Mouse (Mus musculus): ENCODE data around the gene Dhx34. TPM values are rescaled to one million over a fixed set of nuclear protein-coding genes. Genes with fewer than 3 reads are reported as not detected.
"Not testable (repeated sequence)": the region's sequence is repeated elsewhere in the genome, so short reads cannot be mapped to it uniquely, and the experiment has no call there.

Gene Dhx34
- polyA plus RNA-seq (2014; fragmentation: Nextera tagmentation; extraction: Ambion mirVana) = 11.4 and 17.3 TPM in 2 replicates

GRCm38 (mm10) chr7:16221582-16222272 is at the start of gene Dhx34:
Dhx34 (minus strand) TSS chr7:16222037.
- under 1% methylated on average over 34 of the region's 34 CpGs for WGBS
- H3K9me3 ChIP-seq (ENCODE audit: control insufficient read depth, low read length) = no peaks in the 10 kb centered on the region
- DNase-seq (ENCODE audit: low spot score) (peak; percentile 94), ATAC-seq (replicated peaks; ENCODE audit: low FRiP score, low TSS enrichment, low read depth) (peak; percentile 96)
- peaks cover 7% of the 10 kb centered on the region; the same call in 1 of the 2 replicates for H3K4me1 ChIP-seq (replicated peaks; ENCODE audit: control insufficient read depth, insufficient read depth, low read length)
- peak within 1 kb of the TSS; percentile 84 for H3K9ac ChIP-seq (ENCODE audit: low read length)
- peak within 1 kb of the TSS; percentile 77 for H3K4me3 ChIP-seq (ENCODE audit: low read depth, low read length)
- H3K27me3 ChIP-seq (replicated peaks; ENCODE audit: control insufficient read depth, insufficient read depth, low read length) = no peaks in the 10 kb centered on the region
- peaks cover 16% of the 10 kb centered on the region; the same call in 1 of the 2 replicates for H3K36me3 ChIP-seq (ENCODE audit: control insufficient read depth, insufficient read depth, low read length)
- peak within 1 kb of the TSS; percentile 69 for H3K27ac ChIP-seq (ENCODE audit: low read depth)
- peak within 1 kb of the TSS; percentile 83 for H3K4me2 ChIP-seq (ENCODE audit: low read length)

- Histone ChIP-seq H3K4me2 (ENCODE audit: low read length) (no peak overlapping the region), H3K4me3 (ENCODE audit: low read depth, low read length) (no peak overlapping the region), H3K9ac (ENCODE audit: low read length) (no peak overlapping the region), H3K27ac (ENCODE audit: low read depth) (no peak overlapping the region), H3K27me3 (replicated peaks; ENCODE audit: control insufficient read depth, insufficient read depth, low read length) (no peaks in the 10 kb centered on the region), H3K9me3 (ENCODE audit: control insufficient read depth, low read length) (no peaks in the 10 kb centered on the region), H3K36me3 (ENCODE audit: control insufficient read depth, insufficient read depth, low read length) (peaks cover 11% of the 10 kb centered on the region), H3K4me1 (replicated peaks; ENCODE audit: control insufficient read depth, insufficient read depth, low read length) (peaks cover 23% of the 10 kb centered on the region)
- 88% methylated on average over 1 of the region's 1 CpGs for WGBS
- DNase-seq (ENCODE audit: low spot score) (no peak), ATAC-seq (replicated peaks; ENCODE audit: low FRiP score, low TSS enrichment, low read depth) (no peak)
Observed at GRCm38 (mm10) chr7:16271139-16271538, 49.3 kb upstream of the Dhx34 start.

GRCm38 (mm10) chr7:16266593-16266992 is 44.8 kb upstream of the Dhx34 start:
- not testable (repeated sequence) for H3K36me3 ChIP-seq (ENCODE audit: control insufficient read depth, insufficient read depth, low read length); H3K27me3 ChIP-seq (replicated peaks; ENCODE audit: control insufficient read depth, insufficient read depth, low read length); H3K9me3 ChIP-seq (ENCODE audit: control insufficient read depth, low read length); H3K4me2 ChIP-seq (ENCODE audit: low read length); H3K9ac ChIP-seq (ENCODE audit: low read length); DNase-seq (ENCODE audit: low spot score); ATAC-seq (replicated peaks; ENCODE audit: low FRiP score, low TSS enrichment, low read depth); H3K27ac ChIP-seq (ENCODE audit: low read depth); H3K4me1 ChIP-seq (replicated peaks; ENCODE audit: control insufficient read depth, insufficient read depth, low read length); H3K4me3 ChIP-seq (ENCODE audit: low read depth, low read length)
- WGBS = 85% methylated on average over 7 of the region's 7 CpGs

GRCm38 (mm10) chr7:16265856-16266255 is 44.0 kb upstream of the Dhx34 start:
- Histone ChIP-seq H3K9ac (ENCODE audit: low read length) (no peak overlapping the region), H3K36me3 (ENCODE audit: control insufficient read depth, insufficient read depth, low read length) (no peaks in the 10 kb centered on the region), H3K4me1 (replicated peaks; ENCODE audit: control insufficient read depth, insufficient read depth, low read length) (no peaks in the 10 kb centered on the region), H3K4me2 (ENCODE audit: low read length) (no peak overlapping the region), H3K27ac (ENCODE audit: low read depth) (no peak overlapping the region), H3K9me3 (ENCODE audit: control insufficient read depth, low read length) (0 out of 2 replicates have a peak, but pooled peaks cover 5% of the 10 kb centered on the region), H3K27me3 (replicated peaks; ENCODE audit: control insufficient read depth, insufficient read depth, low read length) (no peaks in the 10 kb centered on the region), H3K4me3 (ENCODE audit: low read depth, low read length) (no peak overlapping the region)
- 91% methylated on average over 11 of the region's 11 CpGs for WGBS
- no peak for DNase-seq (ENCODE audit: low spot score)
- ATAC-seq (replicated peaks; ENCODE audit: low FRiP score, low TSS enrichment, low read depth) = no peak

- Histone ChIP-seq H3K9me3 (ENCODE audit: control insufficient read depth, low read length) (0 out of 2 replicates have a peak, but pooled peaks cover 5% of the 10 kb centered on the region), H3K4me1 (replicated peaks; ENCODE audit: control insufficient read depth, insufficient read depth, low read length) (no peaks in the 10 kb centered on the region), H3K4me3 (ENCODE audit: low read depth, low read length) (no peak overlapping the region), H3K36me3 (ENCODE audit: control insufficient read depth, insufficient read depth, low read length) (no peaks in the 10 kb centered on the region), H3K9ac (ENCODE audit: low read length) (no peak overlapping the region), H3K27me3 (replicated peaks; ENCODE audit: control insufficient read depth, insufficient read depth, low read length) (no peaks in the 10 kb centered on the region), H3K4me2 (ENCODE audit: low read length) (no peak overlapping the region), H3K27ac (ENCODE audit: low read depth) (no peak overlapping the region)
- DNase-seq (ENCODE audit: low spot score) (no peak), ATAC-seq (replicated peaks; ENCODE audit: low FRiP score, low TSS enrichment, low read depth) (no peak)
- WGBS = 82% methylated on average over 5 of the region's 5 CpGs
Observed at GRCm38 (mm10) chr7:16263843-16264242, 42.0 kb upstream of the Dhx34 start.

- Histone ChIP-seq H3K9ac (ENCODE audit: low read length) (no peak overlapping the region), H3K4me3 (ENCODE audit: low read depth, low read length) (no peak overlapping the region), H3K4me2 (ENCODE audit: low read length) (no peak overlapping the region), H3K27me3 (replicated peaks; ENCODE audit: control insufficient read depth, insufficient read depth, low read length) (no peaks in the 10 kb centered on the region), H3K4me1 (replicated peaks; ENCODE audit: control insufficient read depth, insufficient read depth, low read length) (no peaks in the 10 kb centered on the region), H3K27ac (ENCODE audit: low read depth) (no peak overlapping the region), H3K9me3 (ENCODE audit: control insufficient read depth, low read length) (0 out of 2 replicates have a peak, but pooled peaks cover 5% of the 10 kb centered on the region), H3K36me3 (ENCODE audit: control insufficient read depth, insufficient read depth, low read length) (no peaks in the 10 kb centered on the region)
- DNase-seq (ENCODE audit: low spot score) (peak; percentile 77), ATAC-seq (replicated peaks; ENCODE audit: low FRiP score, low TSS enrichment, low read depth) (no peak)
- WGBS = 29% methylated on average over 8 of the region's 8 CpGs
Observed at GRCm38 (mm10) chr7:16263015-16263787, 41.4 kb upstream of the Dhx34 start.

- WGBS = 81% methylated on average over 1 of the region's 1 CpGs
- no peaks in the 10 kb centered on the region for H3K27me3 ChIP-seq (replicated peaks; ENCODE audit: control insufficient read depth, insufficient read depth, low read length)
- H3K4me3 ChIP-seq (ENCODE audit: low read depth, low read length) = no peak overlapping the region
- H3K27ac ChIP-seq (ENCODE audit: low read depth) = no peak overlapping the region
- ATAC-seq (replicated peaks; ENCODE audit: low FRiP score, low TSS enrichment, low read depth) = no peak
- no peak overlapping the region for H3K4me2 ChIP-seq (ENCODE audit: low read length)
- peak; percentile 49 for DNase-seq (ENCODE audit: low spot score)
- H3K9ac ChIP-seq (ENCODE audit: low read length) = no peak overlapping the region
- H3K36me3 ChIP-seq (ENCODE audit: control insufficient read depth, insufficient read depth, low read length) = no peaks in the 10 kb centered on the region
- H3K4me1 ChIP-seq (replicated peaks; ENCODE audit: control insufficient read depth, insufficient read depth, low read length) = no peaks in the 10 kb centered on the region
- H3K9me3 ChIP-seq (ENCODE audit: control insufficient read depth, low read length) = 0 out of 2 replicates have a peak, but pooled peaks cover 5% of the 10 kb centered on the region
Observed at GRCm38 (mm10) chr7:16261097-16261496, 39.3 kb upstream of the Dhx34 start.

- Histone ChIP-seq H3K9me3 (ENCODE audit: control insufficient read depth, low read length) (no peaks in the 10 kb centered on the region), H3K9ac (ENCODE audit: low read length) (no peak within 1 kb of the TSS), H3K4me3 (ENCODE audit: low read depth, low read length) (no peak within 1 kb of the TSS), H3K27ac (ENCODE audit: low read depth) (no peak within 1 kb of the TSS), H3K36me3 (ENCODE audit: control insufficient read depth, insufficient read depth, low read length) (no peaks in the 10 kb centered on the region), H3K4me2 (ENCODE audit: low read length) (no peak within 1 kb of the TSS), H3K4me1 (replicated peaks; ENCODE audit: control insufficient read depth, insufficient read depth, low read length) (no peaks in the 10 kb centered on the region), H3K27me3 (replicated peaks; ENCODE audit: control insufficient read depth, insufficient read depth, low read length) (no peaks in the 10 kb centered on the region)
- DNase-seq (ENCODE audit: low spot score) (no peak), ATAC-seq (replicated peaks; ENCODE audit: low FRiP score, low TSS enrichment, low read depth) (no peak)
- 84% methylated on average over 5 of the region's 5 CpGs for WGBS
Observed at GRCm38 (mm10) chr7:16259110-16259590, 37.3 kb upstream of the Dhx34 start, which contains the start of gene C5ar1. C5ar1 (minus strand) TSS chr7:16259540.

Measured in intestine, embryonic 14.5 days (tissue).